Mouse (Mus musculus) megakaryocyte, embryonic 14.5 days (primary cell): ENCODE data around the gene Cftr.

ENCODE experiments used
- FLI1 ChIP-seq: IDR thresholded peaks from 2 replicates; pipeline ENCODE4 v1.6.1; 2012; ENCODE audit warnings: low read length, inconsistent platforms, mixed read lengths
- GATA1 ChIP-seq: IDR thresholded peaks from 3 replicates; pipeline ENCODE4 v1.6.1; 2012; ENCODE audit warnings: mixed read lengths, low read length, inconsistent platforms, borderline replicate concordance

DNA sequence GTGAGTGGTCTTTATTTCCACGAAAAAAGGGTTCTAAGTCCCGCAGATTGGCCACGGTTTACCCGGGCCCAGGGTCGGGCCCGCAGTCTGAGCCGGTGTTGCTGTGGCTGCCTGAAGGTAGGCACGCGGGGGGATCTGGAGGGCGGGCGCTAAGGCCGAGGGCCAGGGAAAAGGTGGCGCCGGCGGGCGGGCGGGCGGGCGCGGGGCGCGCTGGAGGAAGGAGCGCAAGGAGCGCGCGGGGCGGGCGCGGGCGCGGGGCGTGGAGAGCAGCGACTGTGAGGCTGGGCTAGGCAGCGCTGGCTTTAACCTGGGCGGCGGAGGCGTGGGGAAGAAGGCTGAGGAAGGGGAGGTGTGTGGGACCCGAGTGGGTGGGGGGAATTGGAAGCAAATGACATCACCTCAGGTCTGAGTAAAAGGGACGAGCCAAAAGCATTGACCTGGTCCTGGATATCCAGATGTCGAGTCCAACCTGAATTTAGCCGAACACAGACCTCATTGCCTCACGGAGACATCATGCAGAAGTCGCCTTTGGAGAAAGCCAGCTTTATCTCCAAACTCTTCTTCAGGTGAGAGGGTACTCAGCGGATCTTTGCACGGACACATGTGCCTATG is at the start of gene Cftr:
- TF ChIP-seq GATA1 (no peak), FLI1 (no peak)
